Mouse (Mus musculus) liver, embryonic 14.5 days (tissue): ENCODE measurements around the gene Ppfia2. TPM values are rescaled to one million over a fixed set of nuclear protein-coding genes. Genes with fewer than 3 reads are reported as not detected.
A peak's percentile ranks its signal among the peaks of the same experiment; 100 is the strongest.

Source experiments
- ATAC-seq: fragments of 200-750 bp; cut with Nextera tagmentation; 2 replicates; pipeline ENCODE4 v1.8.0; 2017; ENCODE audit warnings: moderate number of reproducible peaks, mild to moderate bottlenecking, moderate library complexity; ENCODE audit not compliant: insufficient read depth
- DNase-seq, 3 experiments: peaks; one replicate each; pipeline ENCODE4 v3.0.0-alpha.2; 2012 to 2013; ENCODE audit warnings: low read depth in 3 of 3, low spot score in 3 of 3
- H3K27ac ChIP-seq: fragments of 300-500 bp; sonication (generic); 2 replicates; pipeline ENCODE4 v1.5.1; 2014; ENCODE audit warnings: moderate library complexity, mild to moderate bottlenecking, control low read depth, inconsistent platforms
- H3K27me3 ChIP-seq: fragments of 300-500 bp; sonication (generic); 2 replicates; pipeline ENCODE4 v1.6.1; 2014; ENCODE audit warnings: mild to moderate bottlenecking, low read length, moderate library complexity; ENCODE audit not compliant: control insufficient read depth, insufficient read depth
- H3K36me3 ChIP-seq: fragments of 300-500 bp; sonication (generic); replicated peaks from 2 replicates; pipeline ENCODE4 v1.6.1; 2014; ENCODE audit warnings: low read depth; ENCODE audit not compliant: control insufficient read depth, insufficient read depth
- H3K4me1 ChIP-seq, 2 experiments: fragments of 200-500 bp in 1 of 2; fragments of 300-500 bp in 1 of 2; sonication (generic) in 1 of 2; replicated peaks; 2 replicates each; pipeline ENCODE4 v1.6.1; 2012 to 2014; ENCODE audit warnings: antibody characterized with exemption in 1 of 2, inconsistent platforms in 1 of 2, low read length in 1 of 2; ENCODE audit not compliant: control insufficient read depth in 2 of 2, insufficient read depth in 2 of 2
- H3K4me2 ChIP-seq: fragments of 300-500 bp; sonication (generic); 2 replicates; pipeline ENCODE4 v1.6.1; 2014; ENCODE audit warnings: low read depth, mild to moderate bottlenecking, control low read depth, moderate library complexity
- H3K4me3 ChIP-seq, 2 experiments: fragments of 200-500 bp in 1 of 2; fragments of 300-500 bp in 1 of 2; sonication (generic) in 1 of 2; 2 replicates each; pipeline ENCODE4 v1.5.1; 2012 to 2014; ENCODE audit warnings: low read depth in 2 of 2, low read length in 2 of 2, mild to moderate bottlenecking in 2 of 2, control low read depth in 1 of 2, inconsistent platforms in 1 of 2, moderate library complexity in 1 of 2; ENCODE audit not compliant: insufficient read depth in 1 of 2
- H3K9ac ChIP-seq: fragments of 300-500 bp; sonication (generic); replicated peaks from 2 replicates; pipeline ENCODE4 v1.6.1; 2014; ENCODE audit warnings: mild to moderate bottlenecking, control low read depth, moderate library complexity
- H3K9me3 ChIP-seq: fragments of 300-500 bp; sonication (generic); 2 replicates; pipeline ENCODE4 v1.6.1; 2016; ENCODE audit warnings: low read length, mixed read lengths; ENCODE audit not compliant: control insufficient read depth
- CTCF ChIP-seq: IDR thresholded peaks from 2 replicates; pipeline ENCODE4 v1.5.1; 2016; ENCODE audit warnings: antibody characterized with exemption, low read depth, control low read depth
- EP300 ChIP-seq: IDR thresholded peaks from 2 replicates; pipeline ENCODE4 v1.6.1; 2016; ENCODE audit warnings: antibody characterized with exemption, low read depth
- WGBS: fragments of 180-500 bp; shearing (Covaris S2); extraction: QIAGEN DNeasy Blood & Tissue Kit; methylation state at CpG from one replicate; pipeline ENCODE4 v1.1.7; 2014; ENCODE audit not compliant: insufficient replicate concordance; 5-methylcytosine and 5-hydroxymethylcytosine counted together
- polyA plus RNA-seq, 2 experiments: library from polyadenylated mRNA; depleted of rRNA in 1 of 2; stranded (reverse) in 1 of 2; unstranded in 1 of 2; fragments of >200 nt; fragmentation: Nextera tagmentation in 1 of 2; extraction: Ambion mirVana in 1 of 2; gene quantifications; 2 replicates each; pipeline versions ENCODE4 v1.2.1 to v1.2.3; 2012 to 2014

Gene Ppfia2
- polyA plus RNA-seq, 2 experiments = 0.02 to 0.04 TPM

DNA sequence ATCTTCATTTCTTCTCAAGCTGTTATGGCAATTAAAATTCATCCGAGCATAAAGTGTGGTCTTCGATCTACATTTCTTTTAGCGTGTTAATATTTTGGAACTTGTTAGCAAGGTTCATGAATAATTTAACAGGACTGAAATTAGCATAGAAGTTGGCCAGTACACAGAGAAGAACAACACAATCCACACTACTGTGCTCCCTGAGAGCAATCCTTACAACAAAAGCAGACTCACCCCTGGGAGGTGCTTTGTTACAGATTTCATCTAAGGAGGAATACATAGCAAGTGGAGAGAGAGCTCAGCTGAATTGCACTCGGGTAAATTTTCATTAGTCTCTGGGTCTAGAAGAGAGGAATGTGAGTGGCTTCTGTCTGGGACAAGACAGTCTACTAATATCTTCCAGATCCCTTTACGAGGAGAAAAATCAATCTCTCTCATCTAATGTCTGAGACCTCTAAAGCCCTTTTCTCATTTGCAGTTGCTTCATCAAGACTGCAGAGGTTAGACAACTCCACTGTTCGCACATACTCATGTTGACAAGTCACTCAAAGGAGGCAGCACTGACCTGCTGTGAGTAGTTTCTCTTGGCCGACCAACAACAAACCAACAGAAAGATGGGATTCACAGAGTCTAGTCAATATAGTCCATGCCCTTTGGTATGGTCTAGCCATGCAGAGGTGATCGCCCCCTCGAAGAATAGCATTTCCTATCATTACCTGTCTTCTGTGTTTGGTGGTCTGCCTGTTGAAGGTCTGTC is 458.6 kb downstream of the Ppfia2 start:
- H3K36me3 ChIP-seq = no peaks in the 10 kb centered on the region
- no peak overlapping the region for H3K4me3 ChIP-seq
- no peaks in the 10 kb centered on the region for H3K27me3 ChIP-seq
- DNase-seq (no peak), ATAC-seq (no peak)
- no peak overlapping the region for H3K27ac ChIP-seq
- H3K4me1 ChIP-seq = no peaks in the 10 kb centered on the region
- H3K4me2 ChIP-seq = no peak overlapping the region
- TF ChIP-seq CTCF = no peak
- no peak for TF ChIP-seq EP300
- H3K9ac ChIP-seq = no peak overlapping the region
- H3K9me3 ChIP-seq = no peaks in the 10 kb centered on the region
- WGBS = 63% methylated on average over 9 of the region's 9 CpGs

DNA sequence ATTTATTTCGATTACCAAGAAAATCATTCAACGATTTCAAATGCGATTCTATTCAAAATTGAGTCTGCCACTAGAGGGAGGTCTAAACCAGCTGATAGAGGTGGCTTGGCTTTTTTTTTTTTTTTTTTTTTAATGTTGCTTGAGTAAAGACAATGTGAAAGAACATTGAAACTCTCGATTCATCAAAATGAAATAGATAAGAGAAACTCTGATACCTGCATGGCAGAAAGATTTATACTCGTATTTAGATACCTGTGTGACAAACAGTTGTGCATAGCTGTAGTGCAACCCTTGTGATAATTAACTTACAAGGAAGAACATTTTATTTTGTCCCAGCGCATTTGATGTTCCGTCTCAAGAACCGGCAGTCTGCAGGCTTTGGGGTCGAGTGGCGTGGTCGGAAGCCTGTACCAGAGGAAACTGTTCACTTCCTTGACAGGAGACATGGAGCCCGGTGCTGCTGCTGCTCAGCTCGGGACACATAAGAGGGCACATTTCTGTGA is 462.5 kb downstream of the Ppfia2 start:
- DNase-seq = no peak
- TF ChIP-seq EP300 = no peak
- TF ChIP-seq CTCF = no peak; the same call in 1 of the 2 replicates

DNA sequence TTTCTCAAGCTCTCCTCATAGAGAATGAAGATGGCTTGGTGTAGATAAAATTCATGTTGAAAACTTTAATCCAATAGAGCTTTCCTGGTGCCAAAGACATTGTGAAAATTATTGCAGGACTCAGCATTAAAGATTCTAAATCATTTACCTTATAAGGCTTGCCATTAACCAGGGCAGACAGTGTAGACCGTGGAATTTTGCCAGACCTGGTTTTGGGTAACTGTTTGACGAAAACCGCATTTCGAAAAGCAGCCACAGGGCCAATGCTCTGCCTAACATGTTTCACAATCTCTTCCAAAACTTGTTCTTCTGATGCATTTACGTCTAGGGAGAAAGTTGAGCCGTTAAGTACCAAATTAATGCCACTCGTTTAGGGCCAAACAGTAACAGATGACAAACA is 466.9 kb downstream of the Ppfia2 start:
- Histone ChIP-seq H3K36me3 (no peaks in the 10 kb centered on the region), H3K27me3 (no peaks in the 10 kb centered on the region), H3K9me3 (no peaks in the 10 kb centered on the region), H3K4me1 (no peaks in the 10 kb centered on the region), H3K4me3 (no peak overlapping the region), H3K9ac (no peak overlapping the region), H3K27ac (no peak overlapping the region), H3K4me2 (no peak overlapping the region)
- ATAC-seq (no peak), DNase-seq (no peak)
- TF ChIP-seq CTCF (no peak), EP300 (no peak)
- 75% methylated on average over 7 of the region's 7 CpGs for WGBS

More for the DNA sequence above, 462.5 kb downstream of the Ppfia2 start:
- ATAC-seq = no peak
- peak overlapping the region; percentile 26 for H3K4me2 ChIP-seq
- H3K4me1 ChIP-seq = no peaks in the 10 kb centered on the region
- WGBS = 23% methylated on average over 13 of the region's 13 CpGs
- no peaks in the 10 kb centered on the region for H3K27me3 ChIP-seq
- H3K9me3 ChIP-seq = no peaks in the 10 kb centered on the region
- H3K4me3 ChIP-seq = no peak overlapping the region
- H3K9ac ChIP-seq = no peak overlapping the region
- H3K36me3 ChIP-seq = no peaks in the 10 kb centered on the region
- no peak overlapping the region for H3K27ac ChIP-seq

DNA sequence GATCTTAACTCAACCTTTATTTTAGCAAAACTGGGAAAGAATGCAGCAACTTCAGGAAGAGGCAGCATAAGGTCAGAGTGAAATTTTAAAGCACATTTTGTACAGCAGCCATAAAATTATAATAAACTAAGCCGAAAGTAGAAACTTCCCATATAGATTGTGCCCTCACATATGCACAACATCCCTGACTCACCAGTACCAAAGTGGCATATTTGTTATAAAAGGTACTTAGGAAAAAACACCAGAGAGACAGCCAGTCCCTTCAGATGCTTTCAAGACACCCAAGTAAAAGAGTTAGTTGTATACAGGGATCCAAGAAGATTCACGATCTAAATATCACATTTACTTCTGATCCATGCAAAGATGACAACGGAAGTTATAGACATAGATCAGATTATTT is 468.7 kb downstream of the Ppfia2 start:
- H3K4me3 ChIP-seq = no peak overlapping the region
- WGBS = 58% methylated on average over 3 of the region's 3 CpGs
- no peaks in the 10 kb centered on the region for H3K9me3 ChIP-seq
- H3K27ac ChIP-seq = no peak overlapping the region
- H3K27me3 ChIP-seq = no peaks in the 10 kb centered on the region
- TF ChIP-seq EP300 (no peak), CTCF (no peak)
- no peak overlapping the region for H3K4me2 ChIP-seq
- ATAC-seq (no peak), DNase-seq (no peak)
- no peaks in the 10 kb centered on the region for H3K4me1 ChIP-seq
- no peaks in the 10 kb centered on the region for H3K36me3 ChIP-seq
- no peak overlapping the region for H3K9ac ChIP-seq

DNA sequence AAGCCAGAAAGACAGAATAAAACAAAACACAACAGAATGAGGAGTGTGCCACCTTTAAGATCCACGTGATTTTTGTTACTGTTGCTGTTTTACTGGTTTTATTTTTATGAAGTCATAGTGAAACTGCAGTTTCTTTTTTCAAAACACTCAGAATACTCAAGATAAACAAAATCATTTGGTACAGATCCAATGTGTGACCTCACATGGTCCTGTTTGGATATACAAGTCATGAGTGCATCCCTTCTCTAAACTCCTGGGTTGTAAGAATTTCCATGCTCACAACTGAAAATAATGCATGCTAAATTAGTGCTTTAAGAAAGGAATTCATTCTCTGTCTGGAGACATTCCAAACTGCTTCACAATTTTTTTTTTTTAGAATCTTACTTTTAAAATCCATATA is 469.3 kb downstream of the Ppfia2 start:
- no peaks in the 10 kb centered on the region for H3K36me3 ChIP-seq
- no peak overlapping the region for H3K4me2 ChIP-seq
- 43% methylated on average over 1 of the region's 1 CpGs for WGBS
- H3K9me3 ChIP-seq = no peaks in the 10 kb centered on the region
- no peak overlapping the region for H3K9ac ChIP-seq
- no peak overlapping the region for H3K4me3 ChIP-seq
- H3K27me3 ChIP-seq = no peaks in the 10 kb centered on the region
- ATAC-seq (no peak), DNase-seq (no peak)
- no peaks in the 10 kb centered on the region for H3K4me1 ChIP-seq
- H3K27ac ChIP-seq = no peak overlapping the region
- TF ChIP-seq EP300 (no peak), CTCF (no peak)
